Mouse (Mus musculus) midbrain, embryonic 10.5 days (tissue): ENCODE measurements around the gene Kcnrg. TPM values are rescaled to one million over a fixed set of nuclear protein-coding genes. Genes with fewer than 3 reads are reported as not detected.

Source experiments
- DNase-seq: peaks from one replicate; pipeline ENCODE4 v3.0.0-alpha.2; 2017; ENCODE audit warnings: low spot score
- H3K27ac ChIP-seq: fragments of 300-500 bp; sonication (generic); replicated peaks from 2 replicates; pipeline ENCODE4 v1.5.1; 2016; ENCODE audit warnings: mild to moderate bottlenecking
- H3K27me3 ChIP-seq: fragments of 300-500 bp; sonication (generic); 2 replicates; pipeline ENCODE4 v1.6.1; 2016; ENCODE audit warnings: low read depth, mild to moderate bottlenecking; ENCODE audit not compliant: poor library complexity, severe bottlenecking
- H3K36me3 ChIP-seq: fragments of 300-500 bp; sonication (generic); 2 replicates; pipeline ENCODE4 v1.6.1; 2016; ENCODE audit warnings: mild to moderate bottlenecking, moderate library complexity
- H3K4me1 ChIP-seq: fragments of 300-500 bp; sonication (generic); 2 replicates; pipeline ENCODE4 v1.6.1; 2016
- H3K4me3 ChIP-seq: fragments of 300-500 bp; sonication (generic); 2 replicates; pipeline ENCODE4 v1.5.1; 2016; ENCODE audit warnings: mild to moderate bottlenecking, moderate library complexity
- H3K9me3 ChIP-seq: fragments of 300-500 bp; sonication (generic); replicated peaks from 2 replicates; pipeline ENCODE4 v1.6.1; 2016; ENCODE audit warnings: mild to moderate bottlenecking
- WGBS: fragments of 180-500 bp; shearing (Covaris S2); methylation state at CpG from one replicate; pipeline ENCODE4 v1.1.7; 2016; 5-methylcytosine and 5-hydroxymethylcytosine counted together
- microRNA counts: library from miRNA; unstranded; fragments of <30 nt; microRNA quantifications from one replicate; lab custom pipeline; 2017
- microRNA-seq: library from miRNA; unstranded; fragments of <30 nt; microRNA quantifications from one replicate; pipeline ENCODE4, GENCODE M21; 2017
- polyA plus RNA-seq: library from polyadenylated mRNA; unstranded; fragments of >200 nt; fragmentation: Nextera tagmentation; extraction: Ambion mirVana; gene quantifications from 2 replicates; pipeline ENCODE4 v1.2.1, GENCODE M21; 2016

Kcnrg gene
- polyA plus RNA-seq, 1 experiment from 2014 or later = 0.48 TPM

- Histone ChIP-seq H3K4me3 (peak overlapping the region; percentile 95), H3K27ac (peak overlapping the region; percentile 96), H3K9me3 (no peaks in the 10 kb centered on the region), H3K4me1 (peaks cover 16% of the 10 kb centered on the region), H3K27me3 (no peaks in the 10 kb centered on the region), H3K36me3 (no peaks in the 10 kb centered on the region)
- WGBS = under 1% methylated on average over 76 of the region's 95 CpGs
- DNase-seq = peak; percentile 79
Measured at GRCm38 (mm10) chr14:61647881-61648684, 40.8 kb downstream of the Kcnrg start.

- 3% methylated on average over 62 of the region's 62 CpGs for WGBS
- no peaks in the 10 kb centered on the region for H3K36me3 ChIP-seq
- H3K27ac ChIP-seq = peak overlapping the region; percentile 96
- peak; percentile 98 for DNase-seq
- H3K9me3 ChIP-seq = no peaks in the 10 kb centered on the region
- peaks cover 16% of the 10 kb centered on the region for H3K4me1 ChIP-seq
- H3K27me3 ChIP-seq = no peaks in the 10 kb centered on the region
- peak overlapping the region; percentile 95 for H3K4me3 ChIP-seq
Measured at GRCm38 (mm10) chr14:61648685-61649504, 41.6 kb downstream of the Kcnrg start.

GRCm38 (mm10) chr14:61650291-61650960 is 43.2 kb downstream of the Kcnrg start:
- no peak for DNase-seq
- Histone ChIP-seq H3K4me1 (peaks cover 16% of the 10 kb centered on the region), H3K36me3 (no peaks in the 10 kb centered on the region), H3K4me3 (no peak overlapping the region), H3K9me3 (no peaks in the 10 kb centered on the region), H3K27ac (no peak overlapping the region), H3K27me3 (no peaks in the 10 kb centered on the region)
- 45% methylated on average over 9 of the region's 9 CpGs for whole genome bisulfite sequencing

GRCm38 (mm10) chr14:61656469-61656868 is 49.2 kb downstream of the Kcnrg start:
- 44% methylated on average over 2 of the region's 2 CpGs for WGBS

DNA sequence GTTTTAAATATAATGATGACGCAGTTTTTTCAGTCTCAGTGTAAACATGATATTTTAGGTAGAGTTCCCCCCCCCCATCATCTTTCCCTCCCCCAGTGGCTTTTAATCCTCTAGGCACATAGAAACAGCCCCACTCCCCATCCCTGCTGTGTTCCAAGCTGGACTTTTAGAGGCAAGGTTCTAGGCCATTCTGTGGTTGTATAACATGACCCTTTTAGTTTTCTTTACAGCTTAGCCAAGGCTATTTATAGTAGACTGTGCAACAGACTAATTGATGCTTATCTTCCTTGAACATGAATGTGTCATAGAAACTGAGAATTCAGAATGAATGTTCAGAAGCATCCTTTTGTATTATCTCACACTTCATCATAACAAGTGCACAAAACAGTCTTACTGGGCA is 54.2 kb downstream of the Kcnrg start:
- Histone ChIP-seq H3K27me3 (no peaks in the 10 kb centered on the region), H3K4me3 (no peak overlapping the region), H3K4me1 (no peaks in the 10 kb centered on the region), H3K27ac (no peak overlapping the region), H3K36me3 (no peaks in the 10 kb centered on the region), H3K9me3 (no peaks in the 10 kb centered on the region)
- DNase-seq = no peak
- WGBS = 83% methylated on average over 1 of the region's 1 CpGs

More at GRCm38 (mm10) chr14:61656469-61656868, 49.2 kb downstream of the Kcnrg start:
- Histone ChIP-seq H3K4me1 (no peaks in the 10 kb centered on the region), H3K36me3 (no peaks in the 10 kb centered on the region), H3K9me3 (no peaks in the 10 kb centered on the region), H3K27me3 (no peaks in the 10 kb centered on the region), H3K27ac (no peak overlapping the region), H3K4me3 (no peak overlapping the region)
- no peak for DNase-seq

GRCm38 (mm10) chr14:61662307-61662706 is 55.0 kb downstream of the Kcnrg start:
- WGBS = 94% methylated on average over 8 of the region's 8 CpGs
- Histone ChIP-seq H3K4me1 (no peaks in the 10 kb centered on the region), H3K27ac (no peak overlapping the region), H3K27me3 (no peaks in the 10 kb centered on the region), H3K9me3 (no peaks in the 10 kb centered on the region), H3K36me3 (no peaks in the 10 kb centered on the region), H3K4me3 (no peak overlapping the region)
- DNase-seq = no peak

MicroRNAs within 50 kb of the gene (microRNA counts, 519-probe panel; counts per million panel counts)
- microRNA mmu-miR-15a (lab: Ali Mortazavi, UCI) (9,728 counts per million, percentile 92 among the panel's probes with 10 or more counts), microRNA mmu-miR-16 (lab: Ali Mortazavi, UCI) (10,595 counts per million, percentile 98 among the panel's probes with 10 or more counts)

Small RNA genes lying within 50 kb of the gene (microRNA-seq; reads per million reads assigned to microRNA genes)
- gene Mir15a (4,591 reads per million, percentile 90 among the genes with 10 or more reads in this experiment), gene Mir16-1 (3,350 reads per million, percentile 87 among the genes with 10 or more reads in this experiment)

Other genes with a start within 250 kb of the Kcnrg start
- gene Ebpl, start 247.0 kb upstream of the Kcnrg start, polyA plus RNA-seq = 10.6 and 11.0 TPM in 2 replicates
- 90.8 and 90.9 TPM in 2 replicates for gene Kpna3, start 167.6 kb upstream of the Kcnrg start, polyA plus RNA-seq
- gene Spryd7, start 50.6 kb upstream of the Kcnrg start, polyA plus RNA-seq = 13.7 and 14.6 TPM in 2 replicates
- gene Trim13, start 9.2 kb upstream of the Kcnrg start, polyA plus RNA-seq = 15.4 and 19.8 TPM in 2 replicates